Mouse (Mus musculus): ENCODE data around the gene P2ry1. TPM values are rescaled to one million over a fixed set of nuclear protein-coding genes. Genes with fewer than 3 reads are reported as not detected.
A peak's percentile ranks its signal among the peaks of the same experiment; 100 is the strongest.

P2ry1 gene
- polyA plus RNA-seq, 1 experiment = 7.5 TPM

GRCm38 (mm10) chr3:61001852-61002586, 576 bp upstream of the P2ry1 start:
- peaks cover 13% of the 10 kb centered on the region for H3K4me1 ChIP-seq (ENCODE audit: control insufficient read depth, insufficient read depth, low read length)
- H3K4me3 ChIP-seq (ENCODE audit: insufficient read depth, low read length) = peak overlapping the region; percentile 95
- no peak overlapping the region for H3K27ac ChIP-seq (ENCODE audit: insufficient read depth, low read depth, low read length)
- TF ChIP-seq CTCF (IDR thresholded peaks at IDR 0.05; ENCODE audit: low read depth, low read length) (no peak), POLR2A (IDR thresholded peaks at IDR 0.05; ENCODE audit: borderline replicate concordance, low read depth, low read length) (no peak)

- H3K4me1 ChIP-seq (ENCODE audit: control insufficient read depth, insufficient read depth, low read length) = peaks cover 13% of the 10 kb centered on the region
- no peak overlapping the region for H3K27ac ChIP-seq (ENCODE audit: insufficient read depth, low read depth, low read length)
- no peak overlapping the region for H3K4me3 ChIP-seq (ENCODE audit: insufficient read depth, low read length)
- no peak for TF ChIP-seq POLR2A (IDR thresholded peaks at IDR 0.05; ENCODE audit: borderline replicate concordance, low read depth, low read length)
- no peak for TF ChIP-seq CTCF (IDR thresholded peaks at IDR 0.05; ENCODE audit: low read depth, low read length)
Observed at GRCm38 (mm10) chr3:61004611-61005010, 2.0 kb downstream of the P2ry1 start.

- Histone ChIP-seq H3K27ac (ENCODE audit: insufficient read depth, low read depth, low read length) (no peak overlapping the region), H3K4me3 (ENCODE audit: insufficient read depth, low read length) (no peak overlapping the region), H3K4me1 (ENCODE audit: control insufficient read depth, insufficient read depth, low read length) (peaks cover 18% of the 10 kb centered on the region)
- TF ChIP-seq POLR2A (IDR thresholded peaks at IDR 0.05; ENCODE audit: borderline replicate concordance, low read depth, low read length) (no peak), CTCF (IDR thresholded peaks at IDR 0.05; ENCODE audit: low read depth, low read length) (no peak)
Observed at GRCm38 (mm10) chr3:61011660-61012059, 9.1 kb downstream of the P2ry1 start.

GRCm38 (mm10) chr3:61012550-61012949, 10.0 kb downstream of the P2ry1 start:
- no peak for TF ChIP-seq CTCF (IDR thresholded peaks at IDR 0.05; ENCODE audit: low read depth, low read length)
- TF ChIP-seq POLR2A (IDR thresholded peaks at IDR 0.05; ENCODE audit: borderline replicate concordance, low read depth, low read length) = no peak
- peak overlapping the region; percentile 21; the same call in 1 of the 2 replicates for H3K27ac ChIP-seq (ENCODE audit: insufficient read depth, low read depth, low read length)
- no peak overlapping the region for H3K4me3 ChIP-seq (ENCODE audit: insufficient read depth, low read length)
- peaks cover 26% of the 10 kb centered on the region for H3K4me1 ChIP-seq (ENCODE audit: control insufficient read depth, insufficient read depth, low read length)

GRCm38 (mm10) chr3:61016733-61017132, 14.1 kb downstream of the P2ry1 start:
- peak overlapping the region; percentile 35 for H3K27ac ChIP-seq (ENCODE audit: insufficient read depth, low read depth, low read length)
- H3K4me3 ChIP-seq (ENCODE audit: insufficient read depth, low read length) = no peak overlapping the region
- peaks cover 31% of the 10 kb centered on the region for H3K4me1 ChIP-seq (ENCODE audit: control insufficient read depth, insufficient read depth, low read length)
- TF ChIP-seq POLR2A (IDR thresholded peaks at IDR 0.05; ENCODE audit: borderline replicate concordance, low read depth, low read length) = no peak
- TF ChIP-seq CTCF (IDR thresholded peaks at IDR 0.05; ENCODE audit: low read depth, low read length) = no peak

GRCm38 (mm10) chr3:61032100-61032499, 29.5 kb downstream of the P2ry1 start:
- Histone ChIP-seq H3K4me3 (ENCODE audit: insufficient read depth, low read length) (no peak overlapping the region), H3K4me1 (ENCODE audit: control insufficient read depth, insufficient read depth, low read length) (peaks cover 13% of the 10 kb centered on the region), H3K27ac (ENCODE audit: insufficient read depth, low read depth, low read length) (no peak overlapping the region)
- TF ChIP-seq POLR2A (IDR thresholded peaks at IDR 0.05; ENCODE audit: borderline replicate concordance, low read depth, low read length) (no peak), CTCF (IDR thresholded peaks at IDR 0.05; ENCODE audit: low read depth, low read length) (no peak)

GRCm38 (mm10) chr3:61035633-61036032, 33.0 kb downstream of the P2ry1 start:
- Histone ChIP-seq H3K4me1 (ENCODE audit: control insufficient read depth, insufficient read depth, low read length) (peaks cover 16% of the 10 kb centered on the region), H3K4me3 (ENCODE audit: insufficient read depth, low read length) (no peak overlapping the region), H3K27ac (ENCODE audit: insufficient read depth, low read depth, low read length) (peak overlapping the region; percentile 34; the same call in 1 of the 2 replicates)
- TF ChIP-seq CTCF (IDR thresholded peaks at IDR 0.05; ENCODE audit: low read depth, low read length) (no peak), POLR2A (IDR thresholded peaks at IDR 0.05; ENCODE audit: borderline replicate concordance, low read depth, low read length) (no peak)

- Histone ChIP-seq H3K4me3 (ENCODE audit: insufficient read depth, low read length) (no peak overlapping the region), H3K4me1 (ENCODE audit: control insufficient read depth, insufficient read depth, low read length) (peaks cover 9% of the 10 kb centered on the region), H3K27ac (ENCODE audit: insufficient read depth, low read depth, low read length) (no peak overlapping the region)
- no peak for TF ChIP-seq POLR2A (IDR thresholded peaks at IDR 0.05; ENCODE audit: borderline replicate concordance, low read depth, low read length)
- no peak for TF ChIP-seq CTCF (IDR thresholded peaks at IDR 0.05; ENCODE audit: low read depth, low read length)
Observed at GRCm38 (mm10) chr3:61039916-61040315, 37.3 kb downstream of the P2ry1 start.

- Histone ChIP-seq H3K4me3 (ENCODE audit: insufficient read depth, low read length) (no peak overlapping the region), H3K4me1 (ENCODE audit: control insufficient read depth, insufficient read depth, low read length) (no peaks in the 10 kb centered on the region), H3K27ac (ENCODE audit: insufficient read depth, low read depth, low read length) (no peak overlapping the region)
- TF ChIP-seq POLR2A (IDR thresholded peaks at IDR 0.05; ENCODE audit: borderline replicate concordance, low read depth, low read length) (no peak), CTCF (IDR thresholded peaks at IDR 0.05; ENCODE audit: low read depth, low read length) (no peak)
Observed at GRCm38 (mm10) chr3:61049976-61050672, 47.5 kb downstream of the P2ry1 start.
